Mouse (Mus musculus) liver, embryonic 14.5 days (tissue): ENCODE results near the gene Shank1. TPM values are rescaled to one million over a fixed set of nuclear protein-coding genes. Genes with fewer than 3 reads are reported as not detected.
A peak's percentile ranks its signal among the peaks of the same experiment; 100 is the strongest.

Experiments used
- ATAC-seq: fragments of 200-750 bp; cut with Nextera tagmentation; 2 replicates; pipeline ENCODE4 v1.8.0; 2017; ENCODE audit warnings: moderate number of reproducible peaks, mild to moderate bottlenecking, moderate library complexity; ENCODE audit not compliant: insufficient read depth
- DNase-seq, 3 experiments: peaks; one replicate each; pipeline ENCODE4 v3.0.0-alpha.2; 2012 to 2013; ENCODE audit warnings: low read depth in 3 of 3, low spot score in 3 of 3
- H3K27ac ChIP-seq: fragments of 300-500 bp; sonication (generic); 2 replicates; pipeline ENCODE4 v1.5.1; 2014; ENCODE audit warnings: moderate library complexity, mild to moderate bottlenecking, control low read depth, inconsistent platforms
- H3K27me3 ChIP-seq: fragments of 300-500 bp; sonication (generic); 2 replicates; pipeline ENCODE4 v1.6.1; 2014; ENCODE audit warnings: mild to moderate bottlenecking, low read length, moderate library complexity; ENCODE audit not compliant: control insufficient read depth, insufficient read depth
- H3K36me3 ChIP-seq: fragments of 300-500 bp; sonication (generic); replicated peaks from 2 replicates; pipeline ENCODE4 v1.6.1; 2014; ENCODE audit warnings: low read depth; ENCODE audit not compliant: control insufficient read depth, insufficient read depth
- H3K4me1 ChIP-seq, 2 experiments: fragments of 200-500 bp in 1 of 2; fragments of 300-500 bp in 1 of 2; sonication (generic) in 1 of 2; replicated peaks; 2 replicates each; pipeline ENCODE4 v1.6.1; 2012 to 2014; ENCODE audit warnings: antibody characterized with exemption in 1 of 2, inconsistent platforms in 1 of 2, low read length in 1 of 2; ENCODE audit not compliant: control insufficient read depth in 2 of 2, insufficient read depth in 2 of 2
- H3K4me2 ChIP-seq: fragments of 300-500 bp; sonication (generic); 2 replicates; pipeline ENCODE4 v1.6.1; 2014; ENCODE audit warnings: low read depth, mild to moderate bottlenecking, control low read depth, moderate library complexity
- H3K4me3 ChIP-seq, 2 experiments: fragments of 200-500 bp in 1 of 2; fragments of 300-500 bp in 1 of 2; sonication (generic) in 1 of 2; 2 replicates each; pipeline ENCODE4 v1.5.1; 2012 to 2014; ENCODE audit warnings: low read depth in 2 of 2, low read length in 2 of 2, mild to moderate bottlenecking in 2 of 2, control low read depth in 1 of 2, inconsistent platforms in 1 of 2, moderate library complexity in 1 of 2; ENCODE audit not compliant: insufficient read depth in 1 of 2
- H3K9ac ChIP-seq: fragments of 300-500 bp; sonication (generic); replicated peaks from 2 replicates; pipeline ENCODE4 v1.6.1; 2014; ENCODE audit warnings: mild to moderate bottlenecking, control low read depth, moderate library complexity
- H3K9me3 ChIP-seq: fragments of 300-500 bp; sonication (generic); 2 replicates; pipeline ENCODE4 v1.6.1; 2016; ENCODE audit warnings: low read length, mixed read lengths; ENCODE audit not compliant: control insufficient read depth
- CTCF ChIP-seq: IDR thresholded peaks from 2 replicates; pipeline ENCODE4 v1.5.1; 2016; ENCODE audit warnings: antibody characterized with exemption, low read depth, control low read depth
- EP300 ChIP-seq: IDR thresholded peaks from 2 replicates; pipeline ENCODE4 v1.6.1; 2016; ENCODE audit warnings: antibody characterized with exemption, low read depth
- WGBS: fragments of 180-500 bp; shearing (Covaris S2); extraction: QIAGEN DNeasy Blood & Tissue Kit; methylation state at CpG from one replicate; pipeline ENCODE4 v1.1.7; 2014; ENCODE audit not compliant: insufficient replicate concordance; 5-methylcytosine and 5-hydroxymethylcytosine counted together
- polyA plus RNA-seq, 2 experiments: library from polyadenylated mRNA; depleted of rRNA in 1 of 2; stranded (reverse) in 1 of 2; unstranded in 1 of 2; fragments of >200 nt; fragmentation: Nextera tagmentation in 1 of 2; extraction: Ambion mirVana in 1 of 2; gene quantifications; 2 replicates each; pipeline versions ENCODE4 v1.2.1 to v1.2.3; 2012 to 2014

The Shank1 gene
- polyA plus RNA-seq, 2 experiments = 0.04 TPM; not detected in 1

DNA sequence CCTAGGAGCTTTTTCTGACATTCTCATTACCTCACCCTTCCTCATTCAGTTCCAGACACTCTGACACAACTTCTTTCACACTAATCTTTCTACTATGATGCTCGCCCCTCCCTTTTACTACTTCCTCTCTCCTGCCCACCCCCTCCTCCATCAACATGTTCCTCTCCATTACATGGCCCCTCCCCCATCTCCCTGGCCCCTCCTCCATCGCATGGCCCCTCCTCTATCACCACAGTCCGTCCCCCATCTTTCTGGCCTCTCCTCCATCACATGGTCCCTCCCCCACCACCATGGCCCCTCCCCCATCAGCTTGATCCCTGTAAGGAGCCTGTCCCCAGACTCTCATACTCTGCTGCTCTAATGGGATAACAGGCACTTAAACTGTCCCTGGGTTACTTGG is 39.0 kb downstream of the Shank1 start:
- DNase-seq (no peak), ATAC-seq (no peak)
- Histone ChIP-seq H3K4me2 (no peak overlapping the region), H3K27ac (no peak overlapping the region), H3K4me3 (no peak overlapping the region), H3K36me3 (no peaks in the 10 kb centered on the region), H3K9ac (no peak overlapping the region), H3K4me1 (no peaks in the 10 kb centered on the region), H3K27me3 (peaks cover 46% of the 10 kb centered on the region), H3K9me3 (no peaks in the 10 kb centered on the region)
- TF ChIP-seq CTCF (no peak), EP300 (no peak)
- WGBS = 0% methylated on average over 3 of the region's 3 CpGs

DNA sequence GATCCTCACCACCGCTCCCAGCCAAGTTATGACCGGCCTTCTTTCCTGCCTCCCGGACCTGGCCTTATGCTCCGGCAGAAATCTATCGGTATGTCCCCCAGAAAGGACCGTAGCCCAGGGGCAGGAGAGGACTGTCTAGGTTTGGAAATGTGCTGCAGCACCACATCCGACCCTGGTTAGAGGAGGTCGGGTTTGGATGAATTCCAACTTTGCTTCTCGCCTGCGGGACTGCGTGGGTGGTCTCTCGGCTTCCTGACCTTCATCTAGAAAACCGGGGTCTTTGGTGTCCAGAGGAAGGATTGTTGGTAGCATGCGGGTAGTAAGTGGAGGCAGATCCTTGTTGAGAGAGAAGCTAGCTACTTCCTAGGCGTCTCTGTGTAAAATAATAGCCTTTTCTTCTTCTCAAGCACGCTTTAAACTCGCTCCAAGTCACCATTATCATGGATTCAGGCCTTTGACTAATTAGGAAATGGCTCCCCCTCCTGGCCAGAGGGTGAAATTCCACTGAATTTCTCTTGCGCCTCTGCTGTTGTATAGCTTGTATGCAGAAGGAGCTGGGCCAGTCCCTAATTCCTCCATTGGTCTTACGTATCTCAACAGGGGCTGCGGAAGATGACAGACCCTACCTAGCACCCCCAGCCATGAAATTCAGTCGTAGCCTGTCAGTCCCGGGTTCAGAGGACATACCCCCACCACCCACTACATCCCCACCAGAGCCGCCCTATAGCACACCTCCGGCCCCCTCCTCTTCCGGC is 41.1 kb downstream of the Shank1 start:
- H3K4me3 ChIP-seq = no peak overlapping the region

DNA sequence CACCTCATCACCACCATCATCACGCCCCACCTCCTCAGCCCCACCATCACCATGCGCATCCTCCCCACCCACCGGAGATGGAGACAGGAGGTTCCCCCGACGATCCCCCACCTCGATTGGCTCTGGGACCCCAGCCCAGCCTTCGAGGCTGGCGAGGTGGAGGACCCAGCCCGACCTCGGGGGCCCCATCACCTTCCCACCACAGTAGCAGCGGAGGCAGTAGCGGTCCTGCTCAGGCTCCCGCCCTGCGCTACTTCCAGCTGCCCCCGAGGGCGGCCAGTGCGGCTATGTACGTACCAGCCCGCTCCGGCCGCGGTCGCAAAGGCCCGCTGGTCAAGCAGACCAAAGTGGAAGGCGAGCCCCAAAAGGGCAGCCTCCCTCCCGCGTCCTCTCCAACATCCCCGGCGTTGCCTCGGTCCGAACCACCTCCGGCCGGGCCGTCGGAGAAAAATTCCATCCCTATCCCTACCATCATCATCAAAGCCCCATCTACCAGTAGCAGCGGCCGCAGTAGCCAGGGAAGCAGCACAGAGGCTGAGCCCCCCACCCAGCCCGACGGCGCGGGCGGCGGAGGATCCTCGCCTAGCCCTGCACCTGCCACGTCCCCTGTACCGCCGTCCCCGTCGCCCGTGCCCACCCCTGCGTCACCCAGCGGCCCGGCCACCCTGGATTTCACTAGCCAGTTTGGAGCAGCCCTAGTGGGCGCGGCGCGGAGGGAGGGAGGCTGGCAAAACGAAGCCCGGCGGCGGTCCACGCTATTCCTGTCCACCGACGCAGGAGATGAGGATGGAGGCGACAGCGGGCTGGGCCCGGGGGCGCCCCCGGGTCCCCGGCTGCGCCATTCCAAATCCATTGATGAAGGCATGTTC is 42.1 kb downstream of the Shank1 start:
- DNase-seq = no peak
- no peak overlapping the region for H3K27ac ChIP-seq
- H3K4me1 ChIP-seq = no peaks in the 10 kb centered on the region
- TF ChIP-seq CTCF (no peak), EP300 (no peak)
- no peak overlapping the region for H3K4me2 ChIP-seq
- 5% methylated on average over 69 of the region's 71 CpGs for WGBS
- ATAC-seq = no peak
- no peaks in the 10 kb centered on the region for H3K9me3 ChIP-seq
- H3K27me3 ChIP-seq = peaks cover 77% of the 10 kb centered on the region
- no peaks in the 10 kb centered on the region for H3K36me3 ChIP-seq
- H3K9ac ChIP-seq = no peak overlapping the region
- no peak overlapping the region for H3K4me3 ChIP-seq

More for the DNA sequence above, 41.1 kb downstream of the Shank1 start:
- ATAC-seq (no peak), DNase-seq (peak; percentile 52 to 62 (median 57))
- peak; percentile 85 for TF ChIP-seq CTCF
- TF ChIP-seq EP300 = no peak
- 6% methylated on average over 25 of the region's 25 CpGs for WGBS
- Histone ChIP-seq H3K4me1 (no peaks in the 10 kb centered on the region), H3K27me3 (peaks cover 67% of the 10 kb centered on the region), H3K36me3 (no peaks in the 10 kb centered on the region), H3K9ac (no peak overlapping the region), H3K27ac (no peak overlapping the region), H3K9me3 (no peaks in the 10 kb centered on the region), H3K4me2 (0 out of 2 replicates have a peak overlapping the region, but pooled peaks have one; percentile 9)

DNA sequence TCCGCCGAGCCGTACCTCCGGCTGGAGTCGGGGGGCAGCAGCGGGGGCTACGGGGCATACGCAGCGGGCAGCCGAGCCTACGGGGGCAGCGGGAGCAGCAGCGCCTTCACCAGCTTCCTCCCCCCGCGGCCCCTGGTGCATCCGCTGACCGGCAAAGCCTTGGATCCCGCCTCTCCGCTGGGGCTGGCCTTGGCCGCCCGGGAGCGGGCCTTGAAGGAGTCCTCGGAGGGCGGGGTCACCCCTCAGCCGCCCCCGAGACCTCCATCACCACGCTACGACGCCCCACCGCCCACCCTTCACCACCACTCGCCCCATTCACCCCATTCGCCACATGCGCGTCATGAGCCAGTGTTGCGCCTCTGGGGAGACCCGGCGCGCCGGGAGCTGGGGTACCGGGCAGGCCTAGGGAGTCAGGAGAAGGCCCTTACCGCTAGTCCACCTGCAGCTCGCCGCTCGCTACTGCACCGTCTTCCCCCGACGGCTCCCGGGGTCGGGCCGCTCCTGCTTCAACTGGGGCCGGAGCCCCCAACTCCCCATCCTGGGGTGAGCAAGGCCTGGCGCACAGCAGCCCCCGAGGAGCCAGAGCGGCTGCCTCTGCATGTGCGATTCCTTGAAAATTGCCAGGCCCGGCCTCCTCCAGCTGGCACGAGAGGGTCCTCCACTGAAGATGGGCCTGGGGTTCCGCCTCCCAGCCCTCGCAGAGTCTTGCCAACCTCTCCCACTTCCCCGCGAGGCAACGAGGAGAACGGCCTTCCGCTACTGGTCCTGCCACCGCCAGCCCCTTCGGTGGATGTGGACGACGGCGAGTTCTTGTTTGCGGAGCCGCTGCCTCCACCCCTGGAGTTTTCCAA is 42.9 kb downstream of the Shank1 start:
- no peak for ATAC-seq
- H3K4me2 ChIP-seq = no peak overlapping the region
- no peaks in the 10 kb centered on the region for H3K9me3 ChIP-seq
- no peaks in the 10 kb centered on the region for H3K4me1 ChIP-seq
- no peak overlapping the region for H3K4me3 ChIP-seq
- H3K36me3 ChIP-seq = no peaks in the 10 kb centered on the region
- TF ChIP-seq CTCF (no peak), EP300 (no peak)
- H3K27ac ChIP-seq = no peak overlapping the region
- no peak overlapping the region for H3K9ac ChIP-seq
- 3% methylated on average over 70 of the region's 71 CpGs for WGBS
- no peak for DNase-seq
- peaks cover 85% of the 10 kb centered on the region for H3K27me3 ChIP-seq
